Mouse (Mus musculus) c-Kit-positive CD71-negative TER-119-negative erythroid progenitor cells, embryonic 14.5 days (primary cell): Measurements from ENCODE around the gene Ear1.
"Not testable (repeated sequence)": the region's sequence is repeated elsewhere in the genome, so short reads cannot be mapped to it uniquely, and the experiment has no call there.

Experiments used
- DNase-seq: peaks from one replicate; pipeline ENCODE4 v3.0.0-alpha.2; 2013; ENCODE audit warnings: low read depth

The Ear1 gene

DNA sequence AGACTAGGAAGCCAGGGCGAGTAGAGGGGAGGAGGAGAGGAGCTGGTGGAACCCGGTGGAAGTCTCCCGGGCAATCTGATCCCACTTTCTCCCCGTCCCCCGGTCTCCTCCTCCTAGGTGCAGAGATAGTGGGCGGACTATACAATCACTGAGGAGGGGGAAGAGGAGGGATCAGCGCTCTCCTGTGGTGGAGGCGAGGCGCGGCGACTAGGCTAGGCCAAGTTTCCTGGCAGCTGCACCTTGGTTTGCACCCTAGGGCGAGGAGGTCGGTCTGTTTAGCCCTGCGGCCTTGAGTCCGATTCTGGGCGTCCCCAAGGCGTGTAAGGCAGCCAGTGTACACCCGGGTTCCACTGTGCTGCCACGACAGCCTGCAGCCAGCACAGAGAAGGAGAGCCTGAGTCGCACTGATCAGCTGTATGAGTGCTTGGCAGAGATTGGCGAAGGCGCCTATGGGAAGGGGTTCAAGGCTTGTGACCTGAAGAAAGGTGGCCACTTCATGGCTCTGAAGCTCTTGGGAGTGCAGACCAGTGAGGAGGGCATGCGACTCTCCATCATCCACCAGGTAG is 78.3 kb downstream of the Ear1 start:
- not testable (repeated sequence) for DNase-seq

DNA sequence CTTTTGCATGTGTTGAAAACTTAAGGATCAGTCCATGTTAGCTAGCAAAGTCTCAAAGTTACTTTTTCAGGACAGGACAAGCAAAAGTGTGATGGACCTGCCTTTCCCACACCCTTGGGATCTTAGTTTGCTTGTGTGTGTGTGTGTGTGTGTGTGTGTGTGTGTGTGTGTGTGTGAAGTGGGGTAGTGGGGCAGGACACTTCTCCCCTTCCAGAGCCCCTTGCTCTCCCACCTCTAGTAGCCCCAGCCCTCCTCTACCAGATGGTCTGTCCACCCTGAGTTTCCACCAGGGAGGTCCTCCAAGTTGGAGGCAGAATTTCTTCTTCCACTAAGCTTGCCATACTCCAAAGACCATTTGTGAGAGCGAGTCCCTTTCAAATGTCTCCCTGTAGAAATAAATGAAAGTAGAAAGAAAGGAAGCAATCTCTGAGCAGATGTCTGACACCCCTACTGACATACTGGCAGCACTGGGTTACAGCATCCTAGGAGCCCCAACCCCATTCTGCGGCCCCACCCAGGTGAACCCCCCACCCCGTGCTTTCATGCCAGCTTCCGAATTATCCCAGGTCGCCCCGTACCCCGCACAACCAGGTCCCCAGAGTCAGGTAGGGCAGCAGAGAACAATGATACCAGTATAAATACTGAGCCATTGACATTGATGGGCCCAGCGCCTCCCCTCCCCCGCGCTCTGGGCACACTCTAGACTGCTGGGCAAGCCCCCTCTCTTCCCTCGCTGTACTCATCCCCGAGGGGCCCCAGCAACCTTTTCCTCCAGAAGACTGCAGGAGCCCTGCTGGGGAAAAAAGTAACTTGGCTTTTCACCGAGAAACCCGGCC is 79.0 kb downstream of the Ear1 start:
- DNase-seq: no peak

DNA sequence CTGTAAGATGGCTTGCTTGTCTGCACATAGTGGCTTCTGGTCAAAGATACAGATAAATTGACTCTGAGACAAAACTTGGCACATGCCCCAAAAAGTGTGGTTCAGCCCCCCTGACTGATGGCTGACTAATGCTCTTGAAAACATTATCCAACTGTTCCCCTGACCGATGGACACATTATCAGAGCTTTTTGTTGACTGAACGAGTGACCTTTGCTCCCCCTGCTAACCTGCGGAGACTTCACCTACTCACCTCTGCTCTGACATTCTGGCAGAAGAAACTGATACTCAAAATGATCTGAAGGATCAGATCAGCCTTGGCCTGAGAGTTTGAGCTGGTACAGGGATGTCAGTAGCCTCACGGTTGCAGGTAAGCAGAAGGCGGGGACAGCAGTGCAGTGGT is 81.5 kb downstream of the Ear1 start:
- not testable (repeated sequence) for DNase-seq

DNA sequence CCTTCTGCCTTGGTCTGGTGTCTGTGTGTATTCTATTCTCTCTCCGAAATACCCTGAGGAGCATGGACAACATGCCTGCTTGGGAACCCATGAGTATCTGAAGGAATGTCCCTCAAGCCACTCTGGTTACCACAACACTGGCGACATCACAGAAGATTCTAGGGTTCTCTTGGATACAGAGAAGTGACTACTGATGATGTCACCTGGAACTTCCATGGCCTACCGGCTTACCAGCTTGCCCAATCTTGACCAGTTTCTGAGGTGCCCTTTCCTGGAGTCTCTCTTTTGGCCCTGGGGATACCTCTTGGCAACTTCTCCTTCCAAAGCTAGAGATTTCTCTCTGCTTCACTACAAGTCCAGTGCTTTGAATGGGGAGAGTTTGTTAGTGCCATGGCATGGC is 90.7 kb downstream of the Ear1 start, which contains the start of gene Gm8180:
TSS of gene Gm8180 (minus strand) at position 101 of the 400 bp plus-strand sequence.
- DNase-seq: not testable (repeated sequence)
